In genomic region chr10:81544296-81545160, GRCm38 (mm10) we compare ENCODE assay signal across 8 mouse cellular contexts. TPM values are rescaled to one million over a fixed set of nuclear protein-coding genes. Genes with fewer than 3 reads are reported as not detected.
DNase-seq lines count a peak whose midpoint lies in the region; TF ChIP-seq lines count a peak whose summit lies in the region.

No protein-coding gene starts in this region.

- no peak for DNase-seq in left cerebral cortex, adult 2 months (ENCODE audit: extremely low spot score in 1 of 2, low spot score in 2 of 2)
- no peak for DNase-seq in left cerebral cortex, adult 8-10 months (ENCODE audit: low spot score in 2 of 2)
- no peak for DNase-seq in brain, embryonic 14.5 days (ENCODE audit: low read depth)
- DNase-seq in hindbrain, embryonic 10.5 days (ENCODE audit: low spot score) = no peak
- no peak for DNase-seq in midbrain, embryonic 10.5 days (ENCODE audit: low spot score)
- DNase-seq in right cerebral cortex, adult 2 months (ENCODE audit: low spot score in 2 of 2) = no peak
- no peak for DNase-seq in adrenal gland, adult 2 months
- no peak for DNase-seq in layer of hippocampus, adult 9-10 months (ENCODE audit: low spot score)

- intact Hi-C loops in left cerebral cortex, adult 2 months (cut with DNase I) = no loop called here

- H3K27ac ChIP-seq in left cerebral cortex, adult 2 months = peak overlapping the region; percentile 91
- H3K27ac ChIP-seq in hindbrain, embryonic 10.5 days = peak overlapping the region; percentile 96
- peak overlapping the region; percentile 92 for H3K27ac ChIP-seq in midbrain, embryonic 10.5 days (replicated peaks)

- no peaks in the 10 kb centered on the region for H3K9me3 ChIP-seq in hindbrain, embryonic 10.5 days
- no peaks in the 10 kb centered on the region for H3K9me3 ChIP-seq in midbrain, embryonic 10.5 days (replicated peaks)

- H3K27me3 ChIP-seq in hindbrain, embryonic 10.5 days (ENCODE audit: insufficient read depth, poor library complexity, severe bottlenecking) = no peaks in the 10 kb centered on the region
- H3K27me3 ChIP-seq in midbrain, embryonic 10.5 days (ENCODE audit: low read depth, poor library complexity, severe bottlenecking) = peaks cover 4% of the 10 kb centered on the region; the same call in 1 of the 2 replicates

- peaks cover 33% of the 10 kb centered on the region for H3K36me3 ChIP-seq in hindbrain, embryonic 10.5 days
- peaks cover 34% of the 10 kb centered on the region for H3K36me3 ChIP-seq in midbrain, embryonic 10.5 days

- peaks cover 49% of the 10 kb centered on the region for H3K4me1 ChIP-seq in hindbrain, embryonic 10.5 days (replicated peaks)
- peaks cover 44% of the 10 kb centered on the region for H3K4me1 ChIP-seq in midbrain, embryonic 10.5 days

- TF ChIP-seq CTCF in left cerebral cortex, adult 2 months (IDR thresholded peaks at IDR 0.05) = no peak; the same call in 1 of the 2 replicates
- TF ChIP-seq CTCF in brain, embryonic 14.5 days (IDR thresholded peaks at IDR 0.05; ENCODE audit: borderline replicate concordance, extremely low read depth, insufficient read depth, insufficient read length) = no peak

- peak; percentile 82 for TF ChIP-seq POLR2A in brain, embryonic 14.5 days (IDR thresholded peaks at IDR 0.05; ENCODE audit: borderline replicate concordance, extremely low read depth, insufficient read depth, insufficient read length, poor library complexity, severe bottlenecking)

- under 1% methylated on average over 93 of the region's 93 CpGs for WGBS in hindbrain, embryonic 10.5 days
- under 1% methylated on average over 93 of the region's 93 CpGs for WGBS in midbrain, embryonic 10.5 days

- peak overlapping the region; percentile 87 for H3K4me3 ChIP-seq in left cerebral cortex, adult 2 months
- H3K4me3 ChIP-seq in hindbrain, embryonic 10.5 days = peak overlapping the region; percentile 86
- H3K4me3 ChIP-seq in midbrain, embryonic 10.5 days = peak overlapping the region; percentile 90

RNA-seq across cellular contexts. Expression of gene Gna11, which starts 0.5 kb away (rescaled TPM):
- 100 to 1,000 TPM; 106 to 110 TPM for total RNA-seq in left cerebral cortex, adult 2 months (2021)
- 100 to 1,000 TPM in 3 of 4 experiments, 10 to 100 TPM in 1; 99.3 to 110 (median 101) TPM for total RNA-seq in left cerebral cortex, adult 8-10 months (2022)
- 110 and 115 TPM in 2 replicates for polyA plus RNA-seq in brain, embryonic 14.5 days (2012; rRNA removed)
- polyA plus RNA-seq in hindbrain, embryonic 10.5 days (2016; fragmentation: Nextera tagmentation; extraction: Ambion mirVana) = 71.2 and 76.9 TPM in 2 replicates
- 70.7 and 73.7 TPM in 2 replicates for polyA plus RNA-seq in midbrain, embryonic 10.5 days (2016; fragmentation: Nextera tagmentation; extraction: Ambion mirVana)
- 10 to 100 TPM; 76.6 to 86.0 TPM for total RNA-seq in adrenal gland, adult 2 months (2021)
- 122 and 124 TPM in 2 replicates for polyA plus RNA-seq in adrenal gland, adult 2 months (2012; rRNA removed)

RNA-seq across cellular contexts. Expression of gene Aes, which starts 14.8 kb away (rescaled TPM):
- total RNA-seq in left cerebral cortex, adult 2 months (2021) = 100 to 1,000 TPM; 637 to 727 TPM
- total RNA-seq in left cerebral cortex, adult 8-10 months (2022) = 100 to 1,000 TPM; 719 to 760 (median 743) TPM
- 568 and 696 TPM in 2 replicates for polyA plus RNA-seq in brain, embryonic 14.5 days (2012; rRNA removed)
- polyA plus RNA-seq in hindbrain, embryonic 10.5 days (2016; fragmentation: Nextera tagmentation; extraction: Ambion mirVana) = 297 and 430 TPM in 2 replicates
- 334 and 467 TPM in 2 replicates for polyA plus RNA-seq in midbrain, embryonic 10.5 days (2016; fragmentation: Nextera tagmentation; extraction: Ambion mirVana)
- 1,000 to 10,000 TPM; 1,028 to 1,195 TPM for total RNA-seq in adrenal gland, adult 2 months (2021)
- 3,784 and 4,442 TPM in 2 replicates for polyA plus RNA-seq in adrenal gland, adult 2 months (2012; rRNA removed)

RNA-seq across cellular contexts. Expression of gene Gna15, which starts 20.5 kb away (rescaled TPM):
- total RNA-seq in left cerebral cortex, adult 2 months (2021) = 1 to 10 TPM; 1.3 to 2.8 TPM
- total RNA-seq in left cerebral cortex, adult 8-10 months (2022) = 1 to 10 TPM; 3.4 to 6.1 (median 5.3) TPM
- polyA plus RNA-seq in brain, embryonic 14.5 days (2012; rRNA removed) = 0.95 and 1.1 TPM in 2 replicates
- polyA plus RNA-seq in hindbrain, embryonic 10.5 days (2016; fragmentation: Nextera tagmentation; extraction: Ambion mirVana) = 0.63 and 1.6 TPM in 2 replicates
- polyA plus RNA-seq in midbrain, embryonic 10.5 days (2016; fragmentation: Nextera tagmentation; extraction: Ambion mirVana) = 0.53 and 0.85 TPM in 2 replicates
- total RNA-seq in adrenal gland, adult 2 months (2021) = 1 to 10 TPM; 1.1 to 2.2 TPM
- 1.4 and 1.9 TPM in 2 replicates for polyA plus RNA-seq in adrenal gland, adult 2 months (2012; rRNA removed)

RNA-seq across cellular contexts. Expression of gene Tle2, which starts 29.8 kb away (rescaled TPM):
- 10 to 100 TPM; 36.2 to 40.7 TPM for total RNA-seq in left cerebral cortex, adult 2 months (2021)
- total RNA-seq in left cerebral cortex, adult 8-10 months (2022) = 10 to 100 TPM; 36.2 to 42.3 (median 39.2) TPM
- polyA plus RNA-seq in brain, embryonic 14.5 days (2012; rRNA removed) = 82.1 and 123 TPM in 2 replicates
- 8.6 and 15.7 TPM in 2 replicates for polyA plus RNA-seq in hindbrain, embryonic 10.5 days (2016; fragmentation: Nextera tagmentation; extraction: Ambion mirVana)
- 9.7 and 13.5 TPM in 2 replicates for polyA plus RNA-seq in midbrain, embryonic 10.5 days (2016; fragmentation: Nextera tagmentation; extraction: Ambion mirVana)
- total RNA-seq in adrenal gland, adult 2 months (2021) = 10 to 100 TPM; 50.4 to 51.0 TPM
- 417 and 691 TPM in 2 replicates for polyA plus RNA-seq in adrenal gland, adult 2 months (2012; rRNA removed)

RNA-seq across cellular contexts. Expression of gene S1pr4, which starts 44.6 kb away (rescaled TPM):
- total RNA-seq in left cerebral cortex, adult 2 months (2021) = under 1 TPM; 0.56 to 0.70 TPM
- 1 to 10 TPM in 2 of 4 experiments, under 1 TPM in 2; 0.41 to 1.2 (median 0.89) TPM for total RNA-seq in left cerebral cortex, adult 8-10 months (2022)
- 0.54 and 0.59 TPM in 2 replicates for polyA plus RNA-seq in brain, embryonic 14.5 days (2012; rRNA removed)
- polyA plus RNA-seq in hindbrain, embryonic 10.5 days (2016; fragmentation: Nextera tagmentation; extraction: Ambion mirVana) = 0.39 and 0.42 TPM in 2 replicates
- polyA plus RNA-seq in midbrain, embryonic 10.5 days (2016; fragmentation: Nextera tagmentation; extraction: Ambion mirVana) = 0.37 and 0.89 TPM in 2 replicates
- 1 to 10 TPM in 1 of 2 experiments, under 1 TPM in 1; 0.98 to 1.6 TPM for total RNA-seq in adrenal gland, adult 2 months (2021)
- 3.5 and 3.6 TPM in 2 replicates for polyA plus RNA-seq in adrenal gland, adult 2 months (2012; rRNA removed)
